Mouse (Mus musculus) frontal cortex, adult (tissue): ENCODE results near the gene Vmn1r237.

Experiments used
- ATAC-seq: cut with Nextera tagmentation; 2 replicates; pipeline ENCODE4 v1.9.2; 2017; ENCODE audit warnings: mild to moderate bottlenecking, moderate library complexity, mixed read lengths; ENCODE audit not compliant: low TSS enrichment

Gene Vmn1r237

DNA sequence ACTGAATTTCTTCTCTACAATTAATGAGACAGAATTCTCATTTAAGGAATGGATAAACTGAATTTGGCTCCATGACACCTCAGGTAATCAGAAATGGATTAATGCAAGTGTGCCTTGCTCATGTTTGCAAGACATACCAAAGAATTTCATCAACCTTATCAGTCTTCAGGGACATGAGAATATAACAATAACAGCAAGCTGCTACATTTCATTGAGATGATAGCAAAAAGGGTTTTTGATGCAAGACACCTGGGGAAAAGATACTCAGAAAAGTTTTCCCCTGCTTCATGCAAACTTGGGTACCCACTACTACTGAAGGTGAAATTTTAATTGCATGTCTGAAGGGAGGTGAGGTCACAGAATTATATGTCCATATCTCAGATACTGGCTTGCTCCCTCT, at the start of gene Vmn1r237:
Gene Vmn1r237, plus strand, starts transcription at position 301 of the 400 bp plus-strand sequence.
- ATAC-seq: no peak

DNA sequence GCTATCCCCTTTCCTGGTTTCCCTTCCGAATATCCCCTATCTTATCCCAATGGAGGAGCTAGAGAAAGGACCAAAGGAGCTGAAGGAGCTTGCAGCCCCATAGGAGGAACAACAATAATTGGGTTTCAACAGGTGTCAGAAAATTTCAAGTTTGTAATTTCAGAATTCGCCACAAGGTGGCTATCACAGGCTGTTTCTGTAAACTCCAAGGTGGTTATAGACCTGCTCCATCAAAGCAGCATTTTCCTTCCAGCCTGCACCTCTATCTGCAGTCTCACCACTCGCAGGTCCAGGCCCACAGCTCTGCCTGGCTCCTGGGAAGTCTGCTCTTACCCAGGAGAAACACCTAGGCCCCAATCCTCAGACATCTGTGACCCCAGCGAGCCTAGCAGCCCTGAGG, 39.6 kb upstream of the Vmn1r237 start:
- peak; percentile 62; the same call in 1 of the 2 replicates for ATAC-seq

DNA sequence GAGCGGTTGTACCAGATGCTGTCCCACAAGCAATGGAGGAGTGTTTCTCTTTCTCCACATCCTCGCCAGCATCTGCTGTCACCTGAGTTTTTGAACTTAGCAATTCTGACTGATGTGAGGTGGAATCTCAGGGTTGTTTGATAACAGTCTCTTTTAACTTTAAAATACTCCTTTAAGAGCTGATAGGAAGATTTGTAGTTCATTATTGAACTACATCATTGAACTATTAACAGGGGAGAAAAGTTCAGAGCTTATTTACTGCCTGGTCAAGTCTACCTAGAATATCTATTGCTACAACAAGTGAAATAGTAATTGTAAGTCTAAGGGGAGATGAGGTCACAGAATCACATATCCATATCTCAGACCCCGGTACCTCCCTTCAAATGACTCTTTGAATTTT, 29.0 kb upstream of the Vmn1r237 start, which contains the start of gene Vmn1r236:
Gene Vmn1r236, plus strand, starts transcription at position 301 of the 400 bp plus-strand sequence.
- ATAC-seq: no peak

DNA sequence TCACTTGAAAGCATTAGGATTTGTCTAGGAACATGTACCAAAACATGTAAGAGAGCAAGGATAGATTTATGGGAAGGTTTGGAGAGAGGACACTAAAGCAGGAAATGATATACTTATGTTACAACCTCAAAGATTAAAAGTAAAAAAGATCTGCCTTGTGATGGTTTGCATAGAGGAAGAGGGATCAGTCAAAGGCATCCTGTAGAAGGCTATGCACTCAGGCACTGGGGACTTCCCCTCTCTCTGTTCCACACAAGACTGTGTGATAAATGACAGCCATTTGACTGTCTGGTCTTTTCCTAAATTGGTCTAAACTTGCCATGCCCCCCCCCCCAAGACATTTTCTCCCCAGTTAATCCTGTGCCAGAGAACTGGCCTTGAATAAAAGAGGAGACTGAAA, 27.3 kb upstream of the Vmn1r237 start:
- no peak for ATAC-seq

GRCm38 (mm10) chr17:21289695-21290094, 22.0 kb upstream of the Vmn1r237 start:
- no peak for ATAC-seq
